Mouse (Mus musculus) embryo, embryonic 10.5 days (tissue): Measurements from ENCODE around the gene Enox2.
"Not testable (repeated sequence)": the region's sequence is repeated elsewhere in the genome, so short reads cannot be mapped to it uniquely, and the experiment has no call there.

Experiments
- DNase-seq: peaks from one replicate; pipeline ENCODE4 v3.0.0-alpha.2; 2015; ENCODE audit warnings: low spot score

Enox2 gene

DNA sequence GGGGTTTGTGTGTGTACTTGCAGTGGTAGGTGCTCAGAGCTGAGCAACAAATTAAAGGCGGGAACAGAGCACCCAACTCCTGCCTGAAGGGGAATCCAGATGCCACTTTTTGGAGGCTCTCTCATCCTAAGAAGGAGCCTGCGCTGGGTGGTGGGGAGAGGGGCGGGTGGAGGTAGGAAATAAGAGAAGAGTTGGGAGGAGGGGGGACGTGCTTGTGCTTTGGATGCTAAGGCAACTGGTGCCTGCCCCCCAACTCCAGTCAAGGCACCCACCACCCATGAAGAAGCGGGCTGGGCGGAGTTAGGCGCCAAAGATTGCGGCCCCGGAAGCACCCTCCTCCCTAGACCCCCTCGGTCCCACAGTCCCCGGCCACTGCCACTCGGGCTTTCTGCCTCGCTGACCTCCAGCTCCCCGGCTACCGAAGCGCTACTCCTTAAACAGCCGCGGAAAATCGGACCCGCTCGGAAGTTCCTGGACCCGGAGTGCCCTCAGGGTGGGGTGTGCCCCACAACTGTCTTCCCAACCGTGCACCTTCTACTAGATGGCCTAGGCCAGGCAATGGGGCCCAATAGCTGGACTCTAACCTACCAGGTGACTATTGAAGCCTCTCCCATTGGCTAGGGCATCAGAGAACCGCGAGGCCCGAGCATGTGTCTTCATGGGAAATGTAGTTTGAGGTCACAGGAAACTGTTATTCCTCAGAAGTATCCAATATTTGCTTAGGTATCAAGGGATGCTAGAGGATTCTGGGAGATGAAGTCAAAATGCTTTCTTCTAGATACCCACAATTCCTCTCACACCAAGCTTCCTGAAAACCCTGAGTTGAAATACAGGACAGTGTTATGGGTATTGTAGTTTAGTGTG lies at the start of gene Enox2:
TSS of gene Enox2 (minus strand) at position 560 of the 864 bp plus-strand sequence.
- peak; percentile 89 for DNase-seq

DNA sequence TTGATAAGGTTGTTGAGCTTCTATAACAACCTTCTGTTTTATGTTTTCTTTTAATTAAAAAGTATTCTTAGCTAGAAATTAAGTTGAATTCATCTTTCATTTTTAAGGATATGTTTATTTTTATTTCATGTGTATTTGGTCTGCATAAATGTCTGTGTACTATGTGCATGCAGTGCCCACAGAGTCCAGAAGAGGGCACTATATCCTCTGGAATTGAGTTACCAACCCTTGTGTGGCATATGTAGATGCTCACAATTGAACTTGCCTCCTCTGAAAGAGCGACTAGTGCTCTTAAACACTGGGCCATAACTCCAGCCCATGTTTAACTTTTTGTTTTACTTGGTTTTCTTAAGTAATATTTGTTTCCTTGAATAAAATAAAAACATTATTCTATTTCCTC lies 21.4 kb upstream of the Enox2 start:
- DNase-seq = peak; percentile 64

DNA sequence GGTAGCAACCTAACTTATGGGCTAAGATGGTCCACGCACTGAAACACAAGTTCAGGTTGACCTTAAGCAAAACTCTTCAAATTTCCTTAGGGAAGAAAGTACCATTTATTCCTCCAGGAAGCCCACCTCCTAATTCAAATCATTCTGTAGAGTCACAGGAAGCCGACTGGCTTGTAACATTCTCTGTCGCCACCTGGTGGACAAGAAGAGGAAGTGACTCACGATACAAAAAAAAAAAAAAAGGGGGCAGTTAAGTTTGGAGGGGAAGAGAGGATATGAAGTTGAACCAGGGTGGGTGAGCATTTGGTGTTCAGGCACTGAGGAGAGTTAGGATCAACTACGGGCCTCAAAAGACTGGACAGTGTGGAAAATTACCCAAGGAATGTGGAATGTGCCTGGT lies 18.6 kb upstream of the Enox2 start:
- DNase-seq = peak; percentile 37

DNA sequence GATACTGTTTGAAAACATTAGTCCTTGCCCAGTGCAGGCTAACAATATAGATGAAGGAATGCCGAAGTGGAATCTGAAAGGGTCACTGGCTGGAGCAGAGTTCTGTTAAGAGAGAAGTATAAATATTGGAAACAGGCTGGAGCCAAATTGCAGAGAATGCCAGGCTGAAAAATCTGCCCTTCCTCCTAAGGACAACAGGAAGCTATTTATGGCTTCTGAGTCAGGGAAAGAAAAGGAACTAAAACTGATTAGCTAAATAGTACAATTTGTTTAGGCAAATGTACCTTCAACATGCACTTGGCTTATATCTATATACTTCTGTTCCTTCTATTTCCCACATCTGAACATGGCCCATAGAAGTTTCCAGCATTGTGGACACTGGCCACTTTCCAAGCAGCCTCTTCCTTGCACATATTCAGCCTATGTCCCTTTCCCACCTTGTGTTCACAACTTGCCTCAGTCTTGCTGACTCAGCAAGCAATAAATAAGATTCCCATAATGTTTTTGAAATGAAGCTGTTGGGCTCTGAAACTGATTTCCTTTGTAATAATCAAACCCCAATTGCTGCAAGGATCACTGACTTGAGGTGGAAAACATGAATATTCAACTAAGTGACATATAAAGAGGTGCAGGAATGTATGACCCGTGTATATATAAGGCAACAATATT lies 8.0 kb downstream of the Enox2 start:
- no peak for DNase-seq

DNA sequence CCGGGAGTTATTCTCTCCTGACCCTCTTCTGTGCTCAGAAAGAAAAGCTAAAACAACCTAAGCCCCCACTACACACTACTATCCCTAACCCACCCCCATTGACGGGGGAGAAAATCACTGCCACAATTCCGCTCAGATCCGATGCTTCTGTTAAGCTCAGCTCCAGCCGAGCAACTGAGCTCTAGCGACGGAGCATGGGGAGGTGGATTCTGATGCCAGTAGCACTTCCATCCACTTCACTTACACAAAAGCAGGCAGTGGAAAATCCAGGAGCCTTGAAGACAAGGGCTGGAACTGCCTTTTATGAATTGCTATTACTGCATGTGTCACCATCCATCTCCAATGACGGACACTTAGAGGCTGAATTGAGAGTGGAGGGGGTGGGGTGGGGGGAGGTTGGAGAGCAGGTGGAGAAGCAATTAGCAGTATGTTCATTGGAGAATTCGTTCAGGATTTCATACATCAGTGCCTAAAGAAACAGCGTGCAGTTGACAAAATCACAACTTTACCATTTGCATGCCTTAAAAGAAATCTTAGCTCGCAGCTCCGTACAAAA lies 14.5 kb downstream of the Enox2 start:
- peak; percentile 12 for DNase-seq

DNA sequence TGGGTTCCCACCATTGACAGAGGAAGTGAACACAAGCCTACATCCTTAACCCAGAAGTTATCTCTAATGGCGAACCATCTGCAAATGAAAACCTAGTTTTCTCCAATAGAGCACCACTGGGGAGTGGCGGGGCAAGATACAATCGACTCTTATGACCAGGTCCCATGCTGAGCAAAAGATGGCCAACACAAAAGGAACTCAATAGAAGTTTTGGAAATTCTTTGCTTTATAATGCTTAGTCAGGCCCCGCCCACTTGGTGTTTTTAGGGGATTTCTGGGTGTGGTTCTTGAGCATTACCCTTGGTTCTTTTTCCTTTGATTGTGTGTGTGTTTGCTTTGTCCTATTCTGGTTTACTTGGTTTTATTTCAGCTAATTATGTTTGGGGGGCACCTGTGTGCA lies 37.2 kb downstream of the Enox2 start:
- DNase-seq = no peak

DNA sequence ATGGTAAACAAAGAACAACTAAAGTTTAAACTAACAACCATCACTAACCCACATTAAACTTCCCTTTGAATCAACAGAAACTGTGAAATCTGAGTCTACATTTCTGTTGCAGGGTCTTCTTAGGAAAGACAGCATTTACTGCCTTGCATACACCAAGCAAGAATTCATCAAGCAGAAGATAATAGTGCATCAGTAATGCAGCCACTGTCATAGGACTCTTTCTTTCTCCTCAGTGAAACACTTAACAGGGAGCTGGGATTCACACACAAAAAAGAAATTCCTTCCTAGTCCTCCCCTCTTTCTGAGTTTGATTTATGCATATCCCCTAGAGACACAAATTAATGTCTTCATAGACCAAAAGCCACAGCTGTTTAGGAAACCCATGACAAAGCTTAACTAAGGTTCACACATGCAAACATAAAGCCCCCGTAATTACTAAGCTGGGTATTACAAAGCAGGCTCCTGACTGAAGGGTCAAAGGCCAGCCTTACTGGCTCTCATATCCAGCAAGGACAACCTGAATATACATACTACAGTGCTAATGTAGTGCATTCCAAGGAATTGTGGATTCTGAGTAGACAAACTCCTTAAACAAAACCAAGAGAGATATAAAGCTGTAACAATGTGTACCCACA lies 62.1 kb downstream of the Enox2 start:
- peak; percentile 37 for DNase-seq

DNA sequence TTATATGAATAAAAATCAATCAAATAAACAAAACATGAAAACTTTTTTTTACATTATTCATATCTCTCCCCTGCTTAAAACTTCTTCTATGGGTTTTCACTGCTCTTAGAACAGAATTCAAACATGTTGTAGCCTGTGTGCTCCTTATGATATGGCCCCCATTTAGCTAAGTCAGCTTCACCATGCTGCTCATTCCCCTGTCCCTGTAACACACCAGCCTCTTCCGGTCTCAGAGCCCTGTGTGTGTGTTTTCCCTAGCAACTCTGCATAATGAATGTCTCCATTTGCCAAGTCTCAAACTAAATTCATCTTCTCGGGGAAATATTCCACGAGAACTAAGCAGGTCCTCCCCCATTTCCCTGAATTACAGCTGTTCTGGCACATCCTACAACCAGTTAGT lies 71.6 kb downstream of the Enox2 start:
- no peak for DNase-seq

DNA sequence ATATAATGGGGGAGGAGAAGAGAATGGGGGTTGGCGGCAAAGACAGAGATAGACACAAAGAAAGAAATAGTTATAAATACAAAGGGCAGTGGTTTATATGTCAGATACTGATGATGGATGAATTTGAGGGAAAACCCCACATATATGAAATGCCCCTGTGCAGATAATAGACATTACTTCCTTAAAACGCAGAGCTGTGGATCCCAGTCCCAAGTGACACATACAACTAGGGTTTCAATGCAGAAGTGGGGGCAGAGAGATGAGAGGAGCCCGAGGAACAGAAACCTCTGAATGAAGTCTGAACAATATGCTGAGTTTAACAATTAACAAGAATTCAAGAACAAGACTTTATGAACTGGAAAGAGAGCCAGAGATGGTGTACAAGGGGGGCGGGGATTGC lies 91.7 kb downstream of the Enox2 start:
- no peak for DNase-seq

DNA sequence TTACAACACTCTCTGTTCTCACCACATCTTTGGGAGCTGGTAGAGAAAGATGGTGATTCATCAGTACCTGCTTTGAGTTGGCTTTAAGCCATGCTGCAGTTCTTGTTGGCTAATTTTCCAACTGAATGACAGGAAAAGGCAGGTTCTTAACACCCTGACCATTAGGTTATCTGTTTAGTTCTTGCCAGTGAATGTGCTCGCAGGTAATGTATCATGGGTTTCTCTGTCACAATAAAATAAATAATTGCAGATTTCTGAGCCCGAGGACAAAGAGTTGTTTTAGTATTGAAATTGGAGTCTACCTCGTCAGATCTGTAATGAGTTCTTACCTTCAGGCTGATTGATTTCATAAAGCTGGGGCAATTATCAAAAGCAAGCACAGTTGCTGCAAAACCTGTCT lies 106.9 kb downstream of the Enox2 start:
- DNase-seq = no peak

DNA sequence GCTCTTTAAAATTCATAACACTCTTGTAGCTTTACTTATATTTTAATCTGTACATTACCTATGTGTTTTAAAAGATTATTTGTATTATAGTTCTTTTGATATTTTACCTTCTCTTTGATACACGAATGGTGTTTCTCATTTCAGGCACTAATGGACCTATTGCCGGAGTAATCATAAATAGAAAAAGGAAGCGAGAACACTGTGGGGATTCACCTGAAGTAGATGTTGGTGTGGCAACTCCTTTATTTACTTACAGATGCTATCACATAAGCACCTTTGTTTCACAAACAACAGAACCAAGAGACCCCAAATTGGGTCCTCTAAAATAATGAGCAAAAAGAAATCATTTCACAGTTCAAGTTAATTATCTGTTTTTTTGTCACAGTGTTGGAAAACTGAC lies 109.4 kb downstream of the Enox2 start:
- no peak for DNase-seq

DNA sequence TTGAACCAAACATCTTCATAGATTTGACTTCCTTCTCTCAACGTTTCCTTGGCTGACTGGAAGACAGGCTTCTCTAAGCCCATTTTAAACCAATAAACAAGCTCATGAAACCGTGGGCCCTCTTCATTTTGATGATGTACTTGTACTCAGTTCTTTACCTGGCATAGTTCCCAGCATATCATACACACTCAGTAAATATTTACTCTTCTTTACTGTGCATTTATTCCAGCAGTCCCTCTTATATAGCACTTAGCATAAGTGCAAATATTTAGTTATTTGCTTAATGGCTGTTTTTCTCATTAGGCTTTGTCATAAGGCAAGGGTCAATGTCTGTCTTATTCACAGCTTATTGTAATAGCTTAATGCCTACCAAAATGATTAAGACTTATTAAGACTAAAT lies 133.8 kb downstream of the Enox2 start:
- no peak for DNase-seq

DNA sequence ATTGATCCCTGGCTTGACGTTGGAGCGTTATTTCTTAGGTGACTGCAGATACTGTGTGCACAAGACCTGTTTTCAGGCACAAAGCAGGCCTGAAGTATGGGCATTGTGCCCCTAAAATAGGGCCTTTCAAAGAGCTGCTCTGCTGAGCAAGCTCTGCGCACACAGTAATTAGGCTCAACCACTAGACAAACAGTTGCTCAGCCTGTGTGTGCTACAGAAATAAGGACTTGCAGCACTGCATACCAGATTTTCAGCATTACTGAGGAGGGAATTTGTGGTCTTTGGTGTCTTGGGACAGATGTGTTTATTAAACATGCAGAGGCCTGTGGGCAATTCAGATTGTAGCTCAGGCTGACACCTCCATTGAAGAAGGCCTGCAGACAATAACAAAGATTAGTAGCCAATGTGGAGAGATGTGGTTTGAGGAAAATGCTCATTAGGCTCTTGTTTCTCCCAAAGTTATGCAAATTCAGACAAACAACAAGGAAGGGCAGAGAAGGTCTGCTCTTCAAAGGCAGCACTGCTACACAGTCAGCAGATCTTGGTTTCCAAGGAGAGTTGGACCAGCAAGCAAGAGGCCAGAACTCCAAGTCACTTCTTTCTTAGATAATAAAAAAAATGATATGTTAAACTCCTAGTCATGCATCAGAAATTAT lies 163.2 kb downstream of the Enox2 start:
- peak; percentile 4 for DNase-seq

DNA sequence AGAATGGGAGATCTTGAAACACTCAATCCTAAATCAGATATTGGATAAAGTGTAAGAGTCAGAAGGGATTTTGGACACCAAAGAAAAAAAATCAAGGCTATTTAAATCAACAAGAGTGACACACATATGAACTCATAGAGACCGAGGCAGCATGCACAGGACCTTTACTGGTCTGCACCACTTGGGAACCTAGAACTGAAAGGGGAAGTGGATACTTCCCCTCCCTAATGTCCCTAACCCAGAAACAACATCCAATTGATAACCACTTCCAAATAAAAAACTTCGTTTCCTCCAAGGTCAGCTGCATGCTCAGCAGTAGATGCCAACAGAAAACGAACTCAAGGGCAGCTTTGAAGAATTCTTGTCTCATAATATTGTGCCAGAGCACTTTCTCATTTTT lies 171.6 kb downstream of the Enox2 start:
- no peak for DNase-seq

DNA sequence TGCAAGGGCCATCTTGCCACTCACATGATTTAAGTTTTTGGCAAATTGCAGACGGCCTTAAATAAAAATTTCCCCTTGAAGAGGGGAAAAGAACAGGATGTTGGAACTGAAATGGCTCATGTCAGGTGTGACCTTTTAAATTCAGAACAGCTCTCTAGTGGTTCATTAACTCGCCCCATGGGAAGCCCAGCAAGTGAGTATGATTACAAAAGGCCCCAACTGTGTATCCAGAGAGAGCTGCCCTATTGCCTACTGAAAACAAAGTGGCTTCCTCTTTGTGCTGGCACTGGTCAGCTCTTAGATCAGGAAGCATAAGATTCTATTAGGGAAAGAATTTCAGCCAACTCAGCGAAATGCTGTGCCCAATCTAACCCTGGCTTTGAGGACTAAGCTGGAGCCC lies 175.6 kb downstream of the Enox2 start:
- peak; percentile 0 for DNase-seq

DNA sequence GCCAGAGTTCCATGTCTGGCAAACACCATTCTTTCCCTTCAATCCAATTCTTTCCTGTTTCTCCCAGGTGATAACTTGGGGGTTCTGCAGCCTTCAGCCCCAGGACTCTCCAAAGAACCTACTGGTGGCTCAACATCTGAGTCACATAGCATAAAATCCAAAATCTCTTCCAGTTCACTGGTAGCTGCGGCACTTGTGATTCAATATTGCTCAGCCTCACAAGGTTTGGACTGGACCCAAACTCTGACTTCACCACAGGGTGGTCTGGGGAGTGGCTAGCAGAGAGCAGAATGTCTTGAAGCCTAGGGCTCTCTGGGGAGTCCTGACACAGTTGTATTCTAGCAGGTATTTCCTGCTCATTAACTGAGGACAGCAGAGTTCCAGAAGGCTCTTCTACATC lies 187.5 kb downstream of the Enox2 start:
- not testable (repeated sequence) for DNase-seq

DNA sequence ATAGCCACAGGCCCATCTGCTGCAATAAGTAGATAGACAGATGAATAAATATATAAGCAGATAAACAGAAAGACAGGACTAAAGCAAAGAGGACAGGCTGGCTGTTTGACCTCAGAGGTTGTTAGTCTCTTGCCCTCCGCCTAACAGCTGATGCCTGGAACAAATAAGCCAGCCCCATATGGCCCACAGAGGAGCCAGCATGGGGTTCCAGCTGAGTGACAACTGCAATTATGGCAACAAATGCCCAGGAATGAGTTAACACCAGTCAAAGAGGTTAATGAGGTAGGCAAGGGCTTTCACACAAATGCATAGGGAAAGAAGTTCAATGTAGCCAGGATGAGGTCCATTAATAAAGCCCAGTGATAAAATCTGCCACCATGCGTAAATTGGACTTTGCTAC lies 191.8 kb downstream of the Enox2 start:
- DNase-seq = peak; percentile 56

DNA sequence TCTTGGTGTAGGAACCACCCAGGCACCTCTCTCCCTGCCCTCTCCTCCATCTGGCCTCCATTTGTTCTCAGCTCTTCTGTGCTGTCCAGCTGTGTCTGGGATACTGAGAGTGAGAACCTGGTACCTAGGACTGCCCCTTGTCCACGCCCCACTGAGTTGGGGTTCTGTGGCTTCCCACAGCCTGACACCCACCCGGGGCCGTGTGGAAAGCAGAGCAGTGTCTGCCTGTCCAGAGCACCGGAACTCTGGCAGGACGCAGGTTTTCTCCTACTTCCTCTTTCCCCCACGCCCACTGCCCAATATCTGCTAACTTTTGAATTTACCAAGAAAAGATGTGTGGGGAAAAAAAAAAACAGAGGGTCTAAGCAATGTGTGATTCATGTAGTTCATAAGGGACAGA lies 213.0 kb downstream of the Enox2 start:
- DNase-seq = no peak

DNA sequence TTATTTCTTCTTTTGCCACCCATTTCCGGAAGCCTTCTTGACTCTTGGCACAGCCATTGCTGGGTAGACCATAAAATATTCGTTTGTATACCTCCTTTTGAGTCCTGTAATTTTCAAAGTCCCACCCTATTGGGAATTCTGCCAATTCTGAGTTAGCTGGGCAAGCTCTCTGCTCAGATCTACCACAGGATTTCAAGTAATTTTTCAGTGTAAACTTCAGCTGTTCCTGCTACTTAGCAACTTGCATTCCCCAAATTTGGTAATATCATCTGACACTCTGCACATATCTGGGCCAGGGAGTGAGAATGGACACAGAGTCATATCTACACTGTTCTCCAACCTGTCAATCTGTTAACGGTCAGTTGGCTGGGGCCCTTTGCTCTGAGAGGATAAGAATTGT lies 214.5 kb downstream of the Enox2 start:
- DNase-seq = no peak

DNA sequence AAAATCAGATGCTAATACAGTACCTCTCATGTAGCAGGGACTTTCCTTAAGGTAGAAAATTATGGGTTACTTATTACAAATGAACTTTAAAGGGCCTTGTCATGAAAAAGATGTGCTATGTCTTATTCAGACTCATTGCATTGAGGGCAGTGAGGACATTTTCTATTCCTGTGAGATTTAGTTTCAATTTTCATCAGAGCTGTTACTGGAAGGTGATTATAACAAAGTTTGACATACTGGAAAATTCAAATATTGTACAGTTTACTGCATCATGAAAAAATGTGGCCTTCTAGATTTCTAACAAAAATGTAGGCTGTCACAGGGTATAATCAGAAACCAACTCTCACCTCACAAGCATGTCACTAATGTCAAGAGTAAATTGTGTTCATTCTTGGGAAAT lies 242.9 kb downstream of the Enox2 start:
- no peak for DNase-seq

DNA sequence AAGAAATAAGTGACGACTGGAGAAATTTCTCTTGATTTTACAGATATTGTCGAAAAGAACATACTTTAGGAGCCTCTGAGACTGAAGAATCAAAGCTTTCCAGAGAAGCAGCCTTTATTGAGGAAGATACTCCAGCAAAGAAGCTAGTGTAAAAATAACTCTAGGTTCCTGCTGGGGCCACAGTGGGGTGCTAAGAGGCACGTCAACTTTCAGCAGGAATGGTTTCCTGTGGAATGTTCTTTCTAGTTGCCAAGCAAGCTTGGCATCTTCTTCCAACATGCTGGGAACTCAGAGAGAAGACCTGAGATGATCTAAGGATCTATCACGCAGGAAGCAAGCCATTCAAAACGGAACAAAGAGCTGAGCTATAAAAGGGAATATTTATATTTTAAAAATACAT lies 278.3 kb downstream of the Enox2 start:
- no peak for DNase-seq

DNA sequence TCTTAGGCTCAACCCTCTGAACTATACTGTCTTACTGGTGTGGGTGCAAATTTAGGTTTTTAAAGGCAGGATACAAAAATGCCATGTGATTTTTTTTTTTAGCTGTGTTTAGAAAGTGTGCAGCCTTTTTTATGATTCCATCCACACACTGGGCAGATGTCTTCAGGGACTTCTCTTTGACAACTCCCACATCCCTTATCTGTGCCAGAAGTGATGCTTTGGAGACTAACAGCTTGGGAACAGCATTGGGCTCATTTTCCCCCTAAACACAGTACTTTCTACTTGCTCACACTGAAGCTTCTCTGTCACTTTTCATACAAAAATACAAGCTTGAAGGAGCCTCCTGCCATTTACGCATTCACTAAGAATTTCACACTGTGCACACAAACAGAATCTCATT lies 282.4 kb downstream of the Enox2 start:
- DNase-seq = no peak
